Mouse (Mus musculus): ENCODE data around the gene Six6.

GRCm38 (mm10) chr12:72937537-72938120, 2.1 kb upstream of the Six6 start:
- TF ChIP-seq CTCF (IDR thresholded peaks at IDR 0.05) (no peak), POLR2A (IDR thresholded peaks at IDR 0.05; ENCODE audit: insufficient read depth, low read depth, low read length) (no peak)

All from heart, adult 2 months (tissue).